Mouse (Mus musculus) stomach, embryonic 15.5 days (tissue): ENCODE results near the gene Gfi1b. TPM values are rescaled to one million over a fixed set of nuclear protein-coding genes. Genes with fewer than 3 reads are reported as not detected.

Source experiments
- ATAC-seq: fragments of 200-750 bp; cut with Nextera tagmentation; 2 replicates; pipeline ENCODE4 v1.8.0; 2017; ENCODE audit warnings: low read depth, moderate number of reproducible peaks, moderate TSS enrichment; ENCODE audit not compliant: insufficient read depth, low FRiP score
- H3K27ac ChIP-seq: fragments of 300-500 bp; sonication (generic); 2 replicates; pipeline ENCODE4 v1.5.1; 2015; ENCODE audit warnings: mild to moderate bottlenecking, inconsistent platforms
- H3K27me3 ChIP-seq: fragments of 300-500 bp; sonication (generic); replicated peaks from 2 replicates; pipeline ENCODE4 v1.6.1; 2015; ENCODE audit warnings: inconsistent platforms
- H3K36me3 ChIP-seq: fragments of 300-500 bp; sonication (generic); 2 replicates; pipeline ENCODE4 v1.6.1; 2015; ENCODE audit warnings: inconsistent platforms
- H3K4me1 ChIP-seq: fragments of 300-500 bp; sonication (generic); 2 replicates; pipeline ENCODE4 v1.6.1; 2015; ENCODE audit warnings: inconsistent platforms
- H3K4me2 ChIP-seq: fragments of 300-500 bp; sonication (generic); 2 replicates; pipeline ENCODE4 v1.6.1; 2015; ENCODE audit warnings: mild to moderate bottlenecking, inconsistent platforms
- H3K4me3 ChIP-seq: fragments of 300-500 bp; sonication (generic); replicated peaks from 2 replicates; pipeline ENCODE4 v1.5.1; 2015; ENCODE audit warnings: inconsistent platforms
- H3K9ac ChIP-seq: fragments of 300-500 bp; sonication (generic); 2 replicates; pipeline ENCODE4 v1.6.1; 2015; ENCODE audit warnings: inconsistent platforms
- H3K9me3 ChIP-seq: fragments of 300-500 bp; sonication (generic); 2 replicates; pipeline ENCODE4 v1.6.1; 2016; ENCODE audit warnings: inconsistent platforms
- WGBS: fragments of 180-500 bp; shearing (Covaris S2); methylation state at CpG from one replicate; pipeline ENCODE4 v1.1.7; 2015; 5-methylcytosine and 5-hydroxymethylcytosine counted together
- microRNA-seq: library from miRNA; unstranded; fragments of <30 nt; microRNA quantifications from one replicate; pipeline ENCODE4, GENCODE M21; 2016
- polyA plus RNA-seq: library from polyadenylated mRNA; unstranded; fragments of >200 nt; fragmentation: Nextera tagmentation; extraction: Ambion mirVana; gene quantifications from 2 replicates; pipeline ENCODE4 v1.2.1, GENCODE M21; 2015

Gfi1b gene
- polyA plus RNA-seq, 1 experiment from 2014 or later, result 6.9 TPM

- 89% methylated on average over 4 of the region's 4 CpGs for WGBS
- Histone ChIP-seq H3K27ac (no peak overlapping the region), H3K27me3 (no peaks in the 10 kb centered on the region), H3K9me3 (no peaks in the 10 kb centered on the region), H3K4me3 (no peak overlapping the region), H3K9ac (no peak overlapping the region), H3K36me3 (peaks cover 25% of the 10 kb centered on the region), H3K4me2 (no peak overlapping the region), H3K4me1 (no peaks in the 10 kb centered on the region)
- 0 out of 2 replicates have a peak, but pooled peaks have one; percentile 30 for ATAC-seq
Observed at GRCm38 (mm10) chr2:28564380-28564779, 57.4 kb downstream of the Gfi1b start.

GRCm38 (mm10) chr2:28563830-28564229, 58.0 kb downstream of the Gfi1b start:
- Histone ChIP-seq H3K4me3 (no peak overlapping the region), H3K9me3 (no peaks in the 10 kb centered on the region), H3K36me3 (peaks cover 20% of the 10 kb centered on the region), H3K27ac (no peak overlapping the region), H3K9ac (no peak overlapping the region), H3K27me3 (no peaks in the 10 kb centered on the region), H3K4me2 (no peak overlapping the region), H3K4me1 (no peaks in the 10 kb centered on the region)
- ATAC-seq, result no peak

- no peak within 1 kb of the TSS for H3K27ac ChIP-seq
- no peaks in the 10 kb centered on the region for H3K9me3 ChIP-seq
- H3K4me1 ChIP-seq, result no peaks in the 10 kb centered on the region
- H3K4me2 ChIP-seq, result no peak within 1 kb of the TSS
- peak; percentile 48; the same call in 1 of the 2 replicates for ATAC-seq
- WGBS, result 56% methylated on average over 6 of the region's 6 CpGs
- H3K27me3 ChIP-seq, result no peaks in the 10 kb centered on the region
- H3K4me3 ChIP-seq, result 0 out of 2 replicates have a peak within 1 kb of the TSS, but pooled peaks have one; percentile 0
- no peak within 1 kb of the TSS for H3K9ac ChIP-seq
- H3K36me3 ChIP-seq, result peaks cover 15% of the 10 kb centered on the region
Observed at GRCm38 (mm10) chr2:28563303-28563702, 58.5 kb downstream of the Gfi1b start, which contains the start of gene Cel. Gene Cel, minus strand, starts transcription at chr2:28563403.

Small RNA genes within 50 kb of the gene (microRNA-seq; reads per million reads assigned to microRNA genes)
- not detected for gene Gm22824

Other genes with a start within 250 kb of the Gfi1b start
- 4.4 TPM in 2 replicates for gene Ppp1r26, start 175.2 kb downstream of the Gfi1b start, polyA plus RNA-seq
- 0.72 and 0.85 TPM in 2 replicates for gene 1700007K13Rik, start 155.7 kb downstream of the Gfi1b start, polyA plus RNA-seq
- gene Mrps2, start 153.9 kb downstream of the Gfi1b start, polyA plus RNA-seq, result 51.8 and 54.6 TPM in 2 replicates
- gene Gbgt1, start 125.1 kb downstream of the Gfi1b start, polyA plus RNA-seq, result 2.7 and 3.2 TPM in 2 replicates
- gene Gm10134, start 115.9 kb downstream of the Gfi1b start, polyA plus RNA-seq, result 8.5 and 8.8 TPM in 2 replicates
- gene Ralgds, start 108.9 kb downstream of the Gfi1b start, polyA plus RNA-seq, result 27.5 and 30.9 TPM in 2 replicates
- gene Cel, start 58.6 kb downstream of the Gfi1b start, polyA plus RNA-seq, result 412 and 563 TPM in 2 replicates
- gene Gtf3c5, start 38.2 kb downstream of the Gfi1b start, polyA plus RNA-seq, result 33.6 and 41.8 TPM in 2 replicates
- 18.7 and 18.9 TPM in 2 replicates for gene Tsc1, start 19.2 kb upstream of the Gfi1b start, polyA plus RNA-seq
- 2.2 and 2.6 TPM in 2 replicates for gene Spaca9, start 77.7 kb upstream of the Gfi1b start, polyA plus RNA-seq
- 0.81 and 1.0 TPM in 2 replicates for gene Ak8, start 78.2 kb upstream of the Gfi1b start, polyA plus RNA-seq
- 12.0 and 12.5 TPM in 2 replicates for gene Gtf3c4, start 218.4 kb upstream of the Gfi1b start, polyA plus RNA-seq
- 12.6 and 13.2 TPM in 2 replicates for gene Ddx31, start 218.4 kb upstream of the Gfi1b start, polyA plus RNA-seq